Mouse (Mus musculus) urinary bladder, postnatal 25 days (tissue): Measurements from ENCODE around the gene Hyou1.
"Not testable (repeated sequence)": the region's sequence is repeated elsewhere in the genome, so short reads cannot be mapped to it uniquely, and the experiment has no call there.

ENCODE experiments used
- DNase-seq: peaks from one replicate; pipeline ENCODE4 v3.0.0; 2022; ENCODE audit warnings: low spot score

Gene Hyou1

GRCm38 (mm10) chr9:44379054-44379834 lies at the start of gene Hyou1:
TSS of gene Hyou1 (plus strand) at chr9:44379490.
- peak; percentile 99 for DNase-seq

DNA sequence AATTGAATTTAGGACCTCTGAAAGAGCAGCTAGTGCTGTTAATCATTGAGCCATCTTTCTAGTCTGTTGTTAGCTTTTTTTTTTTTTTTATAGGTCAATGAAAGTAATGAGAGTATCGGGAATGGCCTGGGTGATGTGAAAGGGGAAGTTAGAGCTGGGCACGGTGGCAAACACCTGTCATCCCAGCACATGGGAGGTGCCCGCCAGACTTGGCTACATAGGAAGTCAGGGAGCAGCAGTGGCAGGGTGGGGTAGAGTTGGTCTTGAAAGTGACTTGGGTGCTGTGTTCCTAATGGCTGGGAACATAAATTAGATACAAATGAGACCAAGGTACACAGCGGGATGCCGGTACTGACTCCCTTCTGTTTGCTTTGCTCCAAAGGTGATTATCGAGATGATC lies 48.6 kb upstream of the Hyou1 start:
- no peak for DNase-seq

DNA sequence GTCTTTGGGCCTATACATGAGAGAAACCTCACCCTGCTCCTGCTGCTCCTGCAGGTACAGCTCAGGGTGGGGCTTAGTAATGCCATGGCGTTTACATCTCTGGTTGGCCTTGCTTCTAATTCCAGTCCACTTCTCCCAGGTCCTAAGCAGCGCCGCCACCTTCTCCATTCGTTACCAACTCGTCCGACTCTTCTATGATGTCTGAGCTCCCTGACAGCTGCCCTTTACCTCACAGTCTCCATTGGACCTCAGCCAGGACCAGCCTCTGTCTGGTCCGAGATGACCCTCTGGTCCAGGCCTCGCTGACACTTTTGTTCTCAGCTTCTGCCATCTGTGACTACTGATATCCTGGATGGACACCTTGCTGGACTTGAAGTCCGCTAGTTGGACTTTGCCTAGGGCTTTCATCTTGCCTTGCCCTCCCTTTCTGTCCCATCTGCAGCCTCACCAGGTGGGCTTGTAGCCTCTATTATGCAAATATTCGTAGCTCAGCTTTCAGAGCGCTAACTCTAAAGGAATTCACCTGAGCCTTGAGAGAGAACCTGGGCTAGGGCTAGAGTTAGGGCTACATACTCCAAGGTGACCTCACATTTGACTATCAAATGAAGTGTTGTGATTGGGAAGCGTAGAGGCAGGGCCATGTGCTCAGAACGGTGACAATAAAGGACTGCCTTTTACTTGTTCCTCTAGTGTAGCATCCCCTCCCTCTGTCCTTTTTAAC lies 46.2 kb upstream of the Hyou1 start:
- DNase-seq: no peak

GRCm38 (mm10) chr9:44334396-44335330 lies 44.6 kb upstream of the Hyou1 start, which contains the start of gene H2afx:
TSS of gene H2afx (plus strand) at chr9:44334694.
- peak; percentile 95 for DNase-seq

DNA sequence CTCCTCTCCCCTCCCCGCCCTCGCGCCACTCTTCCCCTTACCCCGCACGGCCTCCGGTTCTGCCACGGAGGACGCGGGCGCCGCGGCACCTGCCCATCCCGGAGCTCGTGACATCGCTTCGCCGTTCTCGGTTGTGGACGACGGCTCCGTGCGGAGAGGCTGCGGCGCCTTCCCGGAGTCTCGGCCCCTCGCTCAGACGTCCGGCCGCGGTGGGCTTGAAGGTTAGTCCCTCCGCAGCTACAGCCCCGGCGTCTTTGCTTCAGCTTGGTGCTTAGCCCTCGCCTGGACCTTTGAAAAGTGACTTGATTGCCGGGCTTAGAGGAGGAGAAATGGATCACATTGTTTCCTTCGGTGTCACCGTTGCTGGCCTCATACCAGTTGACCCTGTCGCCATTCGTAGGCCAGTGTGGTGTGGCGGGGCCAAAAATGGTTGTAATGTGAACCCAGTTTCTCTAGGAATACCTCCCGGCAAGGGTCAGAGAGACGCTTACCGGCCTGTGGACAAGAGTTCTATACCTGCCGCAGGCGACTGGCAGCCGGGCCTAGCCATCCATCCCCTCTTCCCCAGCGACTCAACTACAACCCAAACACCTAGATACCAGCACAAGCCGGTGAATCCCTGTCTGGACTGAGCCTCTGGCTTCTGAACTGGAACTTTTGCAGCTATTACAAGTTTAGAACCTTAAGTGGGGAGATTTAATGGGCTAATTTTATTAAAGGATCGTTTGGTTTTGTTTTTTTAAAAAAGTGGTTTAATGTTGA lies 43.8 kb upstream of the Hyou1 start:
- DNase-seq: peak; percentile 33

GRCm38 (mm10) chr9:44336093-44336406 lies 43.2 kb upstream of the Hyou1 start:
- DNase-seq: no peak

- DNase-seq: not testable (repeated sequence)
Measured at GRCm38 (mm10) chr9:44336513-44336912, 42.8 kb upstream of the Hyou1 start.

- DNase-seq: no peak
Measured at GRCm38 (mm10) chr9:44336964-44337363, 42.3 kb upstream of the Hyou1 start.

DNA sequence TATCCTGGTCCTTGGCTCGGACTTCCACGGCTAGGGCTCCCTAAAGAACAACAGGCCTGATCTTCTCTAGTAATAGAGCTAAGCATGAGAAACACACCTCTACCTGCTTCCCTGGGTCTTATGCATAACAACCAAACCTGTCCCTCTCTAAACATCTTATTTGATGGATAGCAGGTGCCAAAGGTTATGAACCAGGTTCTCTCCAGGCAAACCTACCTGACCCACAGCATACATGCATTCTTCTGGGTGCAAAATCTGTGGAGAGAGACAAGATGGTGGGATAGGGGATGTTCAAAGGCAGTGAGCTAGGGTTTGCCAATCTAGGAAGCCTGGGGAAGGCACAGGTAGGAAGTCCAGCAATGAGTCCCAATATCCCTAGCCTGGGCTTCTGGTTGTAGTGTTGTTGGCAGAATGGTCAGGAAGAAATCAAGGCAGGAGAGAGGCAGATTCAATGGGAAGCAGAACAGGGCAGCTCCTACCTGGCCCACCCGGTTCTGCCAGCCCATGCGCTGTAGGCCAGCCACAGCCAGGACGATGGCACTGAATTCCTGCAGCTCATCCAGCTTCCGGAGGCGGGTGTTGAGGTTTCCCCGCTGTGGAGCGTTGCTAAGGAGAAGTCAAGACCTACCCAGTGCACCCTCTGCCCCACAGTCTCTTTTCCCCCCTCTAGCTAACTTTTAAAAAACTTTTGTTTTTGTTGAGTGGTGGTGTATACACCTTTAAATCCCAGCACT lies 41.7 kb upstream of the Hyou1 start:
- DNase-seq: no peak

GRCm38 (mm10) chr9:44338574-44338973 lies 40.7 kb upstream of the Hyou1 start:
- no peak for DNase-seq

- DNase-seq: no peak
Measured at GRCm38 (mm10) chr9:44341487-44341886, 37.8 kb upstream of the Hyou1 start.

- DNase-seq: no peak
Measured at GRCm38 (mm10) chr9:44342173-44342572, 37.1 kb upstream of the Hyou1 start.

- DNase-seq: no peak
Measured at GRCm38 (mm10) chr9:44342605-44343004, 36.7 kb upstream of the Hyou1 start.

DNA sequence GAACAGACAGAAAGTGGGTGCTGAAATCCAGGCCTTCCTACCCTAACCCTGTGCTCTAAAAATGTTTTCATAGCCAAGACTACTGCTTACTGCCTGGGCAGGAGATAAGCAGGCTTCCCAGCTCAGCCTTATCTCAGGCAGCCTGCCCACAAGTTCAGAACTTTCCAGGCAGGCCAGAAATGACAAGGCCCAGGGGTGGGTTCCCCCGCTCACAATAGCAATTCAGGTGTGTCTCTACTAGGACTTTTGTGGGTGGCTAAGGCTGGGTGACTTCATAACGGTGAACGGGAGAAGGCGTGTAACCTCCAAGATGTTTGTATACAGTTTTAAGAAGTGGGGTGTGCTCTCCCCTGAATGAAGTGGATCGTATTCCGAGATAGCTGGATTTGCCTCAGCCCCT lies 36.0 kb upstream of the Hyou1 start:
- no peak for DNase-seq

DNA sequence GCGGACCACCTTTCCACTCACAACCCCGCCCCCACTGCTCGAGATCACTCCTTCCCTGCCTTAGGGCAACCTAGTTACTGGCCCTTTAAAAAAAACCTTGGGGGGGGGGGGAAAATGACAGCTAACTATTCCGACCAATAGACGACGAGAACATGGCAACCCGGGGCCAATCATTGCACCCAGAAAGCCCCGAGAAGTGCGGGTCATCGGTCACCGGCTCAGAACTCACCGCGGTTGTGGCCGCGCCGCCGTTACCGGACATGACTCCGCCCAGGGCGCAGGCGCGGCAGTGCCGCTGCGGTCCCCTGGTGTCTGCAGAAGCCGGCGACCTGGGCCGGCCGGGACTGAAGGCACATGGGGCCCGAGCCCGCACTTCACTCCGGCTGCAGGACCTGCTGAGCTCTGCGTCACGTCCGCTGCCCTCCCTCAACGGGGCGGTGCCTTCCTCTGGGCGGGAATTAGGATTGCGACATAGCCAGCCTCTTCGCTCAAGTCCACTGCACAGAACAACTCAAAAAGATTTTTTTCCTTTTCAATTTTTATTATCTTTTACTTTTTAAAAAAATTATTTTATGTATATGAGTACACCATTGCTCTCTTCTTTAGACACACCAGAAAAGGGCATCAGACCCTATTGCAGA lies 35.4 kb upstream of the Hyou1 start, which contains the start of gene Hmbs:
TSS of gene Hmbs (minus strand) at position 448 of the 641 bp plus-strand sequence.
- DNase-seq: peak; percentile 83

- DNase-seq: no peak
Measured at GRCm38 (mm10) chr9:44345570-44346433, 33.5 kb upstream of the Hyou1 start.

GRCm38 (mm10) chr9:44347166-44347565 lies 32.1 kb upstream of the Hyou1 start:
- DNase-seq: no peak

DNA sequence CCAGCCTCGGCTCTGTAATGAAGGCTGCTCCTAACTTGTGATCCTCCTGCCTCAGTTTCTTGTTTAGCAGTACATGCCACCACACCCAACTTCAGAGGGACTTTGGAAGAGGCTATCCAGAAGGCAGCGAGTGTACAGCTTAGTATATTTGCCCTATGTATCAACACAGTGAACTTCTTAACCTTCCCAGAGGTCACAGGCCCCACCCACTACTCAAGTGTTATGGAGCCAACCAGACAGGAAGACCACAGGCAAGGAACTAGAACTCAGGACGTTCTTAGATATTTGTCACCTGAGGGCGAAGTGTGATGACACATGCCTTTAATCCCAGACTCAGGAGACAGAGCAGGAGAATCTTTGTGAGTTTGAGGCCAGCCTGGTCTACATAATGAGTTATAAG lies 31.7 kb upstream of the Hyou1 start:
- DNase-seq: no peak

DNA sequence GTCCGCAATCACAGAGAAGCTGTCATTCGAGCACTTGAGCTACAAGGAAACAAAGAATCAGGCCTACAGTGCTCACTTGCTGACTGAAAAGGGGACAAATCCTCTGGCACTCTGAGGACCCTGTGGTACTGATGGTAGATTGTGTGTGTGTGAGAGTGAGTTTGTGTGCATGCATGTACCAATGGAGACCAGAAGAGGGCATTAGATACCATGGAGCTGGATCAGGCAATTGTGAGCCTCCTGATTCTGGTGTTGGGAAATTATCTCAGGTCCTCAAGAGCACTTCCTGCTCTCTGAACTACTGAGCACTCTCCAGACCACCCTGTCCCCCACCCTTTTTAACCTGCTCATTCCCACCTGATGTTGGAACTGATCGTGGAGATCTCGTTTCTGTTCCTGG lies 30.7 kb upstream of the Hyou1 start:
- DNase-seq: no peak
